Mouse (Mus musculus) ovary, postnatal 36 days (tissue): ENCODE measurements around the gene Ces2g.
A peak's percentile ranks its signal among the peaks of the same experiment; 100 is the strongest.

Experiments
- DNase-seq: peaks from one replicate; pipeline ENCODE4 v3.0.0; 2022; ENCODE audit warnings: low spot score, mixed read lengths

The Ces2g gene

GRCm38 (mm10) chr8:104961537-104961961 lies at the start of gene Ces2g:
Ces2g (plus strand) TSS chr8:104961718.
- peak; percentile 20 for DNase-seq

GRCm38 (mm10) chr8:104925972-104926596 lies 35.4 kb upstream of the Ces2g start, which contains the start of gene Ces2e:
Ces2e (plus strand) TSS chr8:104926260.
- no peak for DNase-seq

DNA sequence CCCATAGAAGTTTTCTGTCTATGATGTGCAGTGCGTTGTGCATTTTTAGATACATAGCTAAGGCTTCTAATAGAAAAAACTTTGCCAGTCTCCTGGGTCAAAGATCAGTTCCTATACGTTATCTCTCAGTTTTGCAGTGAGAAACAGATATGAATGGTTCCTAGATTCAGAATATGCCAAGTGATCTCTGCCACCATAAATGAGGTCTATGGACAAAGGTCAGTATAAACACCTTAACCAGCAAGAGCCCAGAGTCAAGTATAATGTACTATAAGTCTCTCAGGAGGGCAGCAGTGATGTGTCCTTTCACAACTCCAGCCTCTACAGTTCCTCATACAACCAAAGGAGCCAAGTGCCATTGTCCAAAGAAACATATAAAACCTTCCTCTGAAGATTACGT lies 34.2 kb upstream of the Ces2g start:
- no peak for DNase-seq

DNA sequence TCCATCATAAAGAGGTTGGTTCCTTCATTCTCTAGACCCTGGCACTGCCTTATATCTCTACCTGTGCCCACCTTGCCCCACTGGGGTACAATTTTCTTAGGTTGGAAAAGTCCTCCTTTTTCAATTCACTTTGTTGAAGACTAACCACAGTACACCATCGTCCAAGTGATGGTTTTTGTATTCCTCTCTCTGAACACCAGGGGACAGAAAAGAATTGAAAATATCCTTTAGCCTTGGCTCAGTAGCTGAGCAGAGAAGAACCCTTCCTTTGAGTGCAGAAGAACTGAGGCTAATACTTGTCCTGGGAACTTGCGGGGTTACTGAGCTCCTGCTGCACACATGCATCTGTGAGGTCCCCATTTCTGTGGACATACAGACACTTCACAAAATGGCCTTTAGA lies 16.9 kb upstream of the Ces2g start:
- no peak for DNase-seq

- DNase-seq, result no peak
These were observed 14.5 kb upstream of the Ces2g start, which contains the start of gene Ces2f for GRCm38 (mm10) chr8:104947056-104947455. Ces2f (plus strand) TSS chr8:104947356.

DNA sequence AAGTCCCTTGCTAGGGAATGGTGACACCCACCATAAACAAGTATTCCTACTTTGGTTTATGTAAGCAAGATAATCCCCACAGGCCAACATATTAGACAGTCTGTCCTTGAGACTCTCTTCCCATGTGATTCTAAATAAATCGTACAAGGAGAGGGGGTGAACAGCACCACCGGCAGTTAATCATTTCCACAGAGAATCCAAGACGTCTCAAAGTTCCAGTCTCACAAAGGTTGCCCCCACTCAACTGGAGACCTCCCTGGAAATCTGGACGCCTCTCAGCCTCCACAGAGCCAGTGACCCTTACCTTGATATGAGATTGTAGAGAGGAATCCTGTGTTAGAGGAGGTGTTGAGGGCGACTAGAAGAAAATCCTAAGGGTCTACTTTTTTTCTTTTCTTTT lies 12.5 kb upstream of the Ces2g start:
- DNase-seq, result no peak

DNA sequence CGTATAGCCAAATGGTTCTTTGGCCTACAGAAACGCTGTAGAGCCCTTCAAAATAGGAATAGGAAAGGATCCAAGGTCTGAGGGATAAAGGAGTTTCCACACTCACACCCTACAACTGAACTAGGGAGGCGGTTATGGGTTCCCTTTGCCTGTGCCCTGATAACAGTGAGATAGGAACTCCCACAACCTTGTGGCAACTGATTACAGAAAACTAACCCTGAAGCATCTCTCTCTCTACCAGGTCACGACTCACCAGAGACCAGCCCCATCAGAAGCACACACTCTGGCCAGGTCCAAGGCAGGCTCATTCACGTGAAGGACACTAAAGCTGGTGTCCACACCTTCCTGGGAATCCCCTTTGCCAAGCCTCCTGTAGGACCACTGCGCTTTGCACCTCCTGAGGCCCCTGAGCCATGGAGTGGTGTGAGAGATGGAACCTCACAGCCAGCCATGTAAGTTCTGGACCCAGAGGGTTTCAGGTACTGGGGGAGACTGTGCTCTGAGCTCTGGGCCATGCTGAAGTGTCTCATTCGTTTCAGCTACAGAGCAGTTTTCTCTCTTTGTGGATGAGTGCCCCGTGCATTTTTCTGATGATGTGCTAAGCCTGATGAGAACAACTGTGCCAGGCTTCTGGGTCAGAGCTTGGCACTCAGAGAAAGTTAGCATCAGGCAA lies 847 bp downstream of the Ces2g start:
- DNase-seq, result no peak

GRCm38 (mm10) chr8:104963375-104963894 lies 1.9 kb downstream of the Ces2g start:
- no peak for DNase-seq

DNA sequence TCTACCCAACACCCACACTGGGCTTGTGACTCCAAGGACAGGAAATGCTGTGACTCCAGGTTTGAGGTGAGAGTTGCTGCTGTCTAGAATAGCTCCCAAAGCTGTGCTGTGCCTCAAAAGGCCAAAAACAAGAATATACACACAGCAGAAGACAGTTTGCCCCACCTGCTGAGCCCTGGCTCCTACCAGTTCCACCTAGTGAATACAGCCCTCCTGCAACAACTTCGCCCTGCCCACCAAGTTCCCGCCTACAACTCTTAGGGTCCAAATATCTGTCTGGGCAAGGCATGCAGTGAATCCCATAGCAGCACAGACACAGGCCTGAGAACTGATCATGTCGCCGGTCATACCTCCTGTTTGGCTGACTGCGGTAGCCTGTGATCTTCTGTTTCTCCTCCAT lies 22.6 kb downstream of the Ces2g start:
- DNase-seq, result no peak

- no peak for DNase-seq
These were observed 23.4 kb downstream of the Ces2g start for GRCm38 (mm10) chr8:104984942-104985341.

DNA sequence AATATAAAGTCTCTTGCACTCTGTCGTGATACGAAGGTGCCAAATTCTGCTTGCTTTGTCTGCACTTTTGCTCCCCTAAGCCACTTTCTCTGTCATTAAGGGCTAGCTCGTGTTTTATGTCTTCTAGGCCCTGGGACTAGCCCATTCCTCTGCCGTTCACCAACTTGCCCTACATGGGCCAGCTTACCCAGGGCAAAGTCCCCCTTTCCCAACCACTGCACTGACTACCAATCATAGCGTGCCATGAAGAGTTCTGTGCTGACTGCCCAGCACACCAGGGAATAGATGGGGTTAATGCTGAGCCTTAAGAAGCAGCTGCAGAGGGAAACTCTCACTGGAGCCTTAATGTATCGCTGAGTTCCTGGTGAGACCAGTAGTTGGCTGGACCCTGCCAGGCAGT lies 36.7 kb downstream of the Ces2g start:
- DNase-seq, result no peak

DNA sequence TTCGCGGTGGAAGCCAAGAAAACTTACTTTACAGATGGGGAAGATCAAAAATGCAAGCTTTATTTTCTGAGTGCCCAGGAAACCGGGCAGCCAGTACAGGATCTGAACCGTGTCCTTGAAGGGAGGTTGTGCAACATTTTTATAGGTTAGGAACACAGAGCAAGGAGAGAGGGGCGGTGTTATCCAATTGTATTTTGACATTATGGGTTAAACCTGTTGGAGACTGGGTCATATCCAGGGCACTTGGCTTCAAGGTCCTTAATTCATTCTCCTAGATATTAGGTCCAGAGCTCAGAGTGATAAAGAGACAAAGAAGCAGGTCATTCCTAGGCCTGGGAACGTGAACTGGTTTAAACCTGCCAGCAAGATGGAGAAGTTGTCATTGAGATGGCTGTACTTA lies 37.7 kb downstream of the Ces2g start:
- no peak for DNase-seq

GRCm38 (mm10) chr8:105000586-105000985 lies 39.1 kb downstream of the Ces2g start, which contains the start of gene Ces2h:
Ces2h (plus strand) TSS chr8:105000853.
- no peak for DNase-seq

GRCm38 (mm10) chr8:105010000-105010399 lies 48.5 kb downstream of the Ces2g start:
- DNase-seq, result no peak

GRCm38 (mm10) chr8:105011136-105011535 lies 49.6 kb downstream of the Ces2g start:
- no peak for DNase-seq

DNA sequence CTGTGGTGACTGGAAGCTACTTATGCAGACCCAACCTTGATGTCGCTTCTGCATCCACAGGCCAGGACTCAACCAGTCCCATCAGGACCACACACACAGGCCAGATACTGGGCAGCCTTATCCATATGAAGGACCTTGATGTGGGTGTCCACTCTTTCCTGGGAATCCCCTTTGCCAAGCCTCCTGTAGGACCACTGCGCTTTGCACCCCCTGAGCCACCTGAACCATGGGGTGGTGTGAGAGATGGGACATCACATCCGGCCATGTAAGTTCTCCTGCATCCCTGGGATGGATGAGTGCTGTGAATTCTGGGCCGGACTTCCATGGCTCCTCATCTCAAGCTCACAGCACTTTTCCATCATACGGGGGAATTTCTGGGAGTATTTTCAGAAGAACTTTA lies 52.9 kb downstream of the Ces2g start:
- no peak for DNase-seq
